Mouse (Mus musculus) hindbrain, embryonic 15.5 days (tissue): ENCODE results near the gene Nos1ap. TPM values are rescaled to one million over a fixed set of nuclear protein-coding genes. Genes with fewer than 3 reads are reported as not detected.
A peak's percentile ranks its signal among the peaks of the same experiment; 100 is the strongest.

Source experiments
- ATAC-seq: fragments of 200-750 bp; cut with Nextera tagmentation; 2 replicates; pipeline ENCODE4 v1.8.0; 2017; ENCODE audit warnings: low read depth, moderate number of reproducible peaks, moderate TSS enrichment; ENCODE audit not compliant: low FRiP score
- H3K27ac ChIP-seq: fragments of 300-500 bp; sonication (generic); replicated peaks from 2 replicates; pipeline ENCODE4 v1.5.1; 2015; ENCODE audit warnings: mild to moderate bottlenecking, inconsistent platforms
- H3K27me3 ChIP-seq: fragments of 300-500 bp; sonication (generic); 2 replicates; pipeline ENCODE4 v1.6.1; 2015; ENCODE audit warnings: control low read depth, inconsistent platforms
- H3K36me3 ChIP-seq: fragments of 300-500 bp; sonication (generic); 2 replicates; pipeline ENCODE4 v1.6.1; 2015; ENCODE audit warnings: control low read depth, inconsistent platforms
- H3K4me1 ChIP-seq: fragments of 300-500 bp; sonication (generic); replicated peaks from 2 replicates; pipeline ENCODE4 v1.6.1; 2015; ENCODE audit warnings: control low read depth, inconsistent platforms
- H3K4me2 ChIP-seq: fragments of 300-500 bp; sonication (generic); 2 replicates; pipeline ENCODE4 v1.6.1; 2015; ENCODE audit warnings: moderate library complexity, mild to moderate bottlenecking, inconsistent platforms
- H3K4me3 ChIP-seq: fragments of 300-500 bp; sonication (generic); 2 replicates; pipeline ENCODE4 v1.5.1; 2015; ENCODE audit warnings: mild to moderate bottlenecking, inconsistent platforms
- H3K9ac ChIP-seq: fragments of 300-500 bp; sonication (generic); 2 replicates; pipeline ENCODE4 v1.6.1; 2015; ENCODE audit warnings: inconsistent platforms
- H3K9me3 ChIP-seq: fragments of 300-500 bp; sonication (generic); 2 replicates; pipeline ENCODE4 v1.6.1; 2016; ENCODE audit warnings: control low read depth, inconsistent platforms
- WGBS: fragments of 180-500 bp; shearing (Covaris S2); methylation state at CpG from one replicate; pipeline ENCODE4 v1.1.7; 2015; 5-methylcytosine and 5-hydroxymethylcytosine counted together
- polyA plus RNA-seq: library from polyadenylated mRNA; unstranded; fragments of >200 nt; fragmentation: Nextera tagmentation; extraction: Ambion mirVana; gene quantifications from 2 replicates; pipeline ENCODE4 v1.2.1, GENCODE M21; 2015

The Nos1ap gene
- polyA plus RNA-seq, 1 experiment from 2014 or later, result 21.3 TPM

DNA sequence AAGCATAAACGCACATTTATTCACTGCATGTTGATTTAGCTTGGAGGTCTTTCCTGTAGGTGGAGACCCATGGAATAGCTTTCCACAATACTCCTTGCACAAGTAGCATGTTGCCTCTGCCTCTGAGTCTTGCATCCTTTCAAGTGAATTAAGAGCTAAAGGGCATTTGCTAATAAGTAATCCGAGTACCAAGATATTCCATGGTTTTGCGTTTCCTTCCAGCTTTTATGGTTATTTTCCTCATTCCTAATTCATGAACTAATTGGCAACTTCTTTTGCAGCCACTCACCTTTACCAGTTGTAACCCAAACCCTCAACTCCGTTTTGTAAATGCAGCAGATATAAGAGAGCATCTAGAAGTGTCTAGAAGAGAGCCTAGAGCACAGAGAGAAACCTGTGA lies 155.5 kb downstream of the Nos1ap start:
- Histone ChIP-seq H3K4me1 (peaks cover 16% of the 10 kb centered on the region; the same call in 1 of the 2 replicates), H3K9me3 (no peaks in the 10 kb centered on the region), H3K36me3 (no peaks in the 10 kb centered on the region), H3K27ac (no peak overlapping the region), H3K27me3 (no peaks in the 10 kb centered on the region), H3K9ac (no peak overlapping the region), H3K4me2 (no peak overlapping the region), H3K4me3 (no peak overlapping the region)
- ATAC-seq, result no peak
- WGBS, result 89% methylated on average over 4 of the region's 4 CpGs

DNA sequence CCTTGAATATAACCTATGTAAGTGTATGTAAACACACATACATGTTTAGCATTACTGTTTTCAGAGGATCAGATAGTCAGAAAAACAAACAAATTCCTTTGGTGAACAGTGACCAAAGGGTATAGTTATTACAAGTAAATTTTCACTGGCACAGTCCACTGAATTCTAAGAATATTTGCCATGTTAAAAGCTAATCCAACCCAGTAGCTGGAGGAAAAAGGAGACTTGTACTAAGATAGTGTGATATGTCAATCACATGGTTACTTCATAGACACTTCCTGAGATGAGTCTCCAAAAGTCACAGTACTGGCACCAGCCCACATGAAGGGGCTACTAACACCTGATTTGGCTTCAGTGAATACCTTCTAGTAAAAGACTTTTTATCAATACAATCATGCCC lies 156.0 kb downstream of the Nos1ap start:
- no peak for ATAC-seq
- no peaks in the 10 kb centered on the region for H3K27me3 ChIP-seq
- H3K9ac ChIP-seq, result no peak overlapping the region
- no peak overlapping the region for H3K4me3 ChIP-seq
- H3K36me3 ChIP-seq, result no peaks in the 10 kb centered on the region
- peaks cover 12% of the 10 kb centered on the region; the same call in 1 of the 2 replicates for H3K4me1 ChIP-seq
- no peak overlapping the region for H3K27ac ChIP-seq
- no peak overlapping the region for H3K4me2 ChIP-seq
- no peaks in the 10 kb centered on the region for H3K9me3 ChIP-seq

DNA sequence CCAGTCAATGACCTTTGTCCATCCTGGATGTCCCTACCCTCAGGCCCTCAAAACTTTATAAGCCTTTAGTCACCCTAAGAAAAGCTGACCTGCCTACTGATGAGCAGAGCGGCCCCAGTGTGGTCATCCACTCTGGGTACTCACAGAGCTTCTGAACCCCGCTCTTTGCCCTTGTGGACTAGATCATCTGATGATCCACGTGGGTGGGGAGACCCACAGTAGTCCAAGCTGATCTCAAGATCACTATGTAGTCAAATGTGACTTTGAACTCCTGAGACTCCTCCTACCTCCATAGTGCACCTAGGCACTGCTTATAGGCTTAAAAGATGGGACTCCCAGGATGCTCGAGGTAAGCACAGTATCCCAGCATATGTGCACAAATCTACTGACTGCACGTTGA lies 157.4 kb downstream of the Nos1ap start:
- no peaks in the 10 kb centered on the region for H3K36me3 ChIP-seq
- H3K9ac ChIP-seq, result no peak overlapping the region
- WGBS, result 91% methylated on average over 5 of the region's 5 CpGs
- H3K4me2 ChIP-seq, result no peak overlapping the region
- H3K27me3 ChIP-seq, result no peaks in the 10 kb centered on the region
- ATAC-seq, result no peak
- no peak overlapping the region for H3K4me3 ChIP-seq
- no peak overlapping the region for H3K27ac ChIP-seq
- peaks cover 10% of the 10 kb centered on the region; the same call in 1 of the 2 replicates for H3K4me1 ChIP-seq
- H3K9me3 ChIP-seq, result no peaks in the 10 kb centered on the region

DNA sequence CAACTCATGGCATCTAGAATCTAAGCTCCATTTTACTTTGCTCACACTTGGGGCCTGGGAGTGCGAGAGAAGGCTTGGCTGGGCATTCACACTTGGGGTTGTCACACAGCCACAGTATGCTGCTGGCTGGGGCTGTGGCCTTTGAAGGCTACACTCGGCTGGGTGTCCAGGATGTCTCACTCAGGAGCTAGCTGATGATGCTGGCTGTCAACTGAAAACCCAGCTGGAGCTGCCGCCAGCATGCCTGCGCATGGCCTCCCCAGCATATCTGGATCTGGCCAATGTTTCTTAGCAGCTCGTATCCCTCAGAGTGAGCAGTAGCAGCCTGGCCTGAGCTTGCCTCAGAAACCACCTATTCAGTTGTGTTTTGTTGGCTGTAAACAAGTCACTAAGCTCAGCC lies 158.3 kb downstream of the Nos1ap start:
- Histone ChIP-seq H3K36me3 (no peaks in the 10 kb centered on the region), H3K9me3 (no peaks in the 10 kb centered on the region), H3K27me3 (no peaks in the 10 kb centered on the region), H3K4me2 (no peak overlapping the region), H3K9ac (no peak overlapping the region), H3K4me3 (no peak overlapping the region), H3K27ac (no peak overlapping the region), H3K4me1 (peaks cover 10% of the 10 kb centered on the region; the same call in 1 of the 2 replicates)
- ATAC-seq, result no peak
- WGBS, result 70% methylated on average over 5 of the region's 5 CpGs

DNA sequence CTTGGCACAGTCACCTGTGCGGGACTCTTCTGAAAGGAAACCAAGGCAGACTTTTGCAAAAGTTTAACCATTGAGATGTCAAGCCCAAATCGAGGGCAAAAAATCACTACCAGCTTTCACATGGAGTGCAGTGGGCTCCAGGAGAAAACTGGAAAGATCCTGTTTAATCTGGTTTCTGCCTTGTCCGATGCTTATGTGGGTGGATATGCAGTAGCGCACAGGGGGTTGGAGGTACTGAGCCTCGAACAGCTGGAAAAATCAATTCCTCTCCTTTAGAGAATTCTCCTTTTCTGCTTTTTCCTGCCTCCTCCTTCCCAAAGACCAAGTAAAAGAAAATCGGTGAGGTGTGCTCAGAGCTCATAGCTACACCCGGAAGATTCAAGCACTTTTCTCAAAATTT lies 159.0 kb downstream of the Nos1ap start:
- H3K9ac ChIP-seq, result no peak overlapping the region
- H3K4me2 ChIP-seq, result no peak overlapping the region
- H3K27me3 ChIP-seq, result no peaks in the 10 kb centered on the region
- 87% methylated on average over 7 of the region's 7 CpGs for WGBS
- H3K36me3 ChIP-seq, result no peaks in the 10 kb centered on the region
- no peak overlapping the region for H3K27ac ChIP-seq
- no peak overlapping the region for H3K4me3 ChIP-seq
- no peaks in the 10 kb centered on the region for H3K9me3 ChIP-seq
- peaks cover 10% of the 10 kb centered on the region; the same call in 1 of the 2 replicates for H3K4me1 ChIP-seq
- ATAC-seq, result no peak

DNA sequence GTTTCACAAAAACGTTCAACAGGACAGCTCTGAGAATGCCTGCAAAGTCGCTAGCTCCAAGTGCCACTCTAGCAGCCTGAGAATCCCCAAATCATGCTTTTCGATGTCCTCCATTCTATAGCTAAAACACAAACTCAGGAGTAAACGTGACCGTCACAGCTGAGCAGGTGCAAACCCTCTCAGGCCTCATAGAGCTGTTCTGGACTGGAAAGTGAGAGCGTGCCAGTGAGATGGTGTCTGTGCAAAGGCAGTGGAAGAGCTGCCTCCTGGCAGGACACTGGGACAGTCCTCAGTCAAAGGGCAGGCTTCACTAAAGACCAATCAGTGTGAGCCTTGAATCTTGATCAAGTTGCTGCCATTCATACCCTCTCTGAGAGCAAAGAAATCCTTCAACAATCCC lies 160.0 kb downstream of the Nos1ap start:
- Histone ChIP-seq H3K4me3 (no peak overlapping the region), H3K9ac (no peak overlapping the region), H3K27me3 (no peaks in the 10 kb centered on the region), H3K27ac (no peak overlapping the region), H3K4me1 (peaks cover 13% of the 10 kb centered on the region), H3K36me3 (no peaks in the 10 kb centered on the region), H3K4me2 (no peak overlapping the region), H3K9me3 (no peaks in the 10 kb centered on the region)
- no peak for ATAC-seq
- 67% methylated on average over 6 of the region's 6 CpGs for WGBS

DNA sequence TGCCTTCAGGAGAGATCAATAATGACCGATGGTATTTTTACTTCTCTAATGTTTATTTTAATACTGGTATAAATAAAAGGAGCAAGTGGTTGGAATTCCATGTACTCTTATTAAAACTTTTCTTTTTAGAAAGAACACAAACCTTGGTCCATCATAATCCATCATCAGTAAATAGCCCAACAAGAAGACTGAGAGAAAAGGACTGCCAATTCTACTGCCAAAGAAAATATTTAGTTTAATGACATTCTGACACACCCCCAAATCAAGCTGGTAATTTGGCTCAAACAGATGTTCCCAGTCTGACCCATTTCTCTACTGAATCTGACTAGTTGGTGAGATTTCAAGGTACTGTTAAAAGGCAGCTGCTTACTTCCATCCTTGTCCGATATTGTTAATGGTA lies 161.5 kb downstream of the Nos1ap start:
- no peaks in the 10 kb centered on the region for H3K27me3 ChIP-seq
- H3K4me3 ChIP-seq, result no peak overlapping the region
- no peak overlapping the region for H3K27ac ChIP-seq
- H3K9ac ChIP-seq, result no peak overlapping the region
- H3K4me1 ChIP-seq, result peaks cover 22% of the 10 kb centered on the region
- no peaks in the 10 kb centered on the region for H3K36me3 ChIP-seq
- WGBS, result 85% methylated on average over 2 of the region's 2 CpGs
- H3K9me3 ChIP-seq, result no peaks in the 10 kb centered on the region
- no peak for ATAC-seq
- no peak overlapping the region for H3K4me2 ChIP-seq

DNA sequence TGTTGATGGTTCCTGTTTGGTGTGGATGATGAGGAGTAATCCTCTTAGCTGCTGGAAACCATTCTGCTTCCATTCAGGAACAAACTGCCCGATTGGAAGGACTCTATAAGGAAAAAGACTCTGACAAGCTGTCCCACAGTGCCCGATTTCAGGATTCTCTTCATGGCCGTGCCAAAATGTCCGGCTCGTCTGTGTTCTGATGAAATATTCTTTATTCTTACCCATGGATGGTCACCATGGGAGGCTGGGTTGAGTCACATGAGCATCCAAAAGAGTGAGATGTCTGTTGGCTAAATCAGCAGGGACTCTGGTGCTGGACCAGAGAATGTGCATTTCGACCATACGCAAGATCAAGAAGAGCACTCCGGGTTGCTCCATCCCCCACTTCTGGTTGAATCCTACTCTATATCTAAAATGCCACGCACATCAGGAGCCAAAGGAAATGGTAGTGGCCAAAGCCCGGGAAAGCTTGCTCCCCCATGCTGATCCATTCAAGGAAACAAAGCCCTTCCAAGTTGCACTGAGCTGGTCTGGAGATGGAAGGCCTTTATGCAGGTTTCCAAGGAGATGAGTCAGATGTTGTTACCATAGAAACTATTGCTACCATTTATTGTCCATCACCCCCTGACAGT lies 165.3 kb downstream of the Nos1ap start:
- Histone ChIP-seq H3K4me2 (no peak overlapping the region), H3K27ac (no peak overlapping the region)

DNA sequence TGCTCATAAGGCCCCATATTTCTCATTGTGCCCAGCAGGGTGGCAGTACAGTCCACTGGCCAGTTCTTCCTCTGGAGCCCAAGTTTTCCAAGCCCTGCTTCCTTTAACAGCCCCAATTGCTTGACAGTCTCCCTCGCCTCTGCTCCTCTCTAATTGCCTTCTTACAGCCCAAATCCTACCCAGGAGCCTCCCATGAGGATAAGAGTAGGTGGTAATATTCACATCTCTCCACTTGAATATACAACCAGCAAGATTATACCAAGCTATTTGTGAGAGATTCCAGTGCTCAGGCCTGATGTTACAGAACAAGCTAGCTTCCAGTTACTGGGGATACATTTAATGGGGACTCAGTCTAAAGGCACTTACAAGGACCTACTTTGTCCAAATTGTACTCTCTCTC lies 166.6 kb downstream of the Nos1ap start:
- WGBS, result 92% methylated on average over 1 of the region's 1 CpGs

More for the DNA sequence above, 165.3 kb downstream of the Nos1ap start:
- no peak overlapping the region for H3K9ac ChIP-seq
- peak; percentile 87 for ATAC-seq
- no peak overlapping the region for H3K4me3 ChIP-seq
- no peaks in the 10 kb centered on the region for H3K27me3 ChIP-seq
- peaks cover 15% of the 10 kb centered on the region; the same call in 1 of the 2 replicates for H3K4me1 ChIP-seq
- 25% methylated on average over 10 of the region's 10 CpGs for WGBS
- H3K36me3 ChIP-seq, result no peaks in the 10 kb centered on the region
- no peaks in the 10 kb centered on the region for H3K9me3 ChIP-seq

DNA sequence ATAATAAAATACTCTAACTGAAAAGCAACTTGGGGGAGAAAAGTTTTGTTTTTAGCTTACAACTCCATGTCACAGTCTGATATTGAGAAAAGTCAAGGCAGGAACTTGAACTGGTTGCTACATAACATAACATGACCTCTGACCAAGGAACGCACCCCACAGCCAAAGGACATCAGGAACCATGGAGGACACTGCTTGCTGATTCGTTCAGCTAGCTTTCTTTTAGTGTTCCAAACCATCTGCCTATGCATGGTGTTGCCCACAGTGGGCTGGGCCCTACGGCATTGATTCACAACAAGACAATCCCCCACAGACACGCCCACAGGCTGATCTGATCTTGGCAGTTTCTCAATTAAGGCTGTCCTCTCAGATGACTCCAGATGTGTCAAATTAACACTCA lies 167.5 kb downstream of the Nos1ap start:
- ATAC-seq, result no peak
- no peak overlapping the region for H3K4me3 ChIP-seq
- no peaks in the 10 kb centered on the region for H3K36me3 ChIP-seq
- 80% methylated on average over 4 of the region's 4 CpGs for WGBS
- H3K9me3 ChIP-seq, result no peaks in the 10 kb centered on the region
- H3K27ac ChIP-seq, result no peak overlapping the region
- peaks cover 15% of the 10 kb centered on the region; the same call in 1 of the 2 replicates for H3K4me1 ChIP-seq
- no peak overlapping the region for H3K4me2 ChIP-seq
- H3K27me3 ChIP-seq, result no peaks in the 10 kb centered on the region
- no peak overlapping the region for H3K9ac ChIP-seq

More for the DNA sequence above, 166.6 kb downstream of the Nos1ap start:
- Histone ChIP-seq H3K27ac (no peak overlapping the region), H3K4me3 (no peak overlapping the region), H3K36me3 (no peaks in the 10 kb centered on the region), H3K4me2 (no peak overlapping the region), H3K9ac (no peak overlapping the region), H3K27me3 (no peaks in the 10 kb centered on the region), H3K4me1 (peaks cover 15% of the 10 kb centered on the region; the same call in 1 of the 2 replicates), H3K9me3 (no peaks in the 10 kb centered on the region)
- no peak for ATAC-seq

DNA sequence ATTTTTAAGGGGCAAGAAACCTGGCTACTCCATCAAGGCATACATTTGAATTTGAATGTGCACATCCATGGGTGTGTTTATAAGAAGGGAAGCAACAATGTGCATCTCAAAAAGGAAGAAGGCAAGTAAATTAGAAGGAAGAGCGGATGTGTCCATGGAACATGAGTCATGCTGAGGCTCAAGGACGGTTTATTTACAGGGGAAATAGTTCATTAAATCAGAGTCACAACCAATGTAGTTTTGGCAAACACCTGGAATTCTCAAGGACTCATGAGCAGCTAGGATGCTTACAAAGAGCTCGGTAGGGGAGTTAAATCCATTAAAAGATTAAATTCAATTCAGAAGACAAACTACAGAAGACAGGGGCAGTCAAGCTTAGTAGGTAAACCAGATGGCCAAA lies 169.7 kb downstream of the Nos1ap start:
- Histone ChIP-seq H3K9ac (no peak overlapping the region), H3K9me3 (no peaks in the 10 kb centered on the region), H3K4me2 (no peak overlapping the region), H3K36me3 (no peaks in the 10 kb centered on the region), H3K27ac (no peak overlapping the region), H3K27me3 (no peaks in the 10 kb centered on the region), H3K4me1 (peaks cover 15% of the 10 kb centered on the region; the same call in 1 of the 2 replicates), H3K4me3 (no peak overlapping the region)
- WGBS, result 81% methylated on average over 3 of the region's 3 CpGs
- no peak for ATAC-seq

DNA sequence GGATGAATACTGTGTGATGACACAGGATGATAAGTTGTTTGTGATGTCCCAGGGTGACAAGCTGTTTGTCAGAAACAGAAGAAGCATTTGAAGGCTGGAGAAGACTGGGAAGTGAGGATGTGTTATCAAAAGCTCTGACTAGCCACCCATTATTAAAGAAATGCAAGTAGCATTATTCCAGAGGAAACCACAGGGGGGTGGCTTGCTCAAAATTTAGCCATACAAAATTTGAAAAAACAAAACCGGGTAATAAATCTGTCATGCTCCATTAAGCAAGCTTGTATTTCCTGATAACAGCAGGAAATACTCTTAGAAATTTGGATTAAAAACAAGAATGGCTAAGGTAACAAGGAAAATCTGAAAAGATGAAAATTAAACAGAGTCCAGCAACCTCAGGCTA lies 171.5 kb downstream of the Nos1ap start:
- 56% methylated on average over 1 of the region's 1 CpGs for WGBS
- Histone ChIP-seq H3K9ac (no peak overlapping the region), H3K9me3 (no peaks in the 10 kb centered on the region), H3K4me2 (no peak overlapping the region), H3K4me1 (0 out of 2 replicates have a peak, but pooled peaks cover 3% of the 10 kb centered on the region), H3K27ac (no peak overlapping the region), H3K4me3 (no peak overlapping the region), H3K36me3 (no peaks in the 10 kb centered on the region), H3K27me3 (no peaks in the 10 kb centered on the region)
- ATAC-seq, result no peak

DNA sequence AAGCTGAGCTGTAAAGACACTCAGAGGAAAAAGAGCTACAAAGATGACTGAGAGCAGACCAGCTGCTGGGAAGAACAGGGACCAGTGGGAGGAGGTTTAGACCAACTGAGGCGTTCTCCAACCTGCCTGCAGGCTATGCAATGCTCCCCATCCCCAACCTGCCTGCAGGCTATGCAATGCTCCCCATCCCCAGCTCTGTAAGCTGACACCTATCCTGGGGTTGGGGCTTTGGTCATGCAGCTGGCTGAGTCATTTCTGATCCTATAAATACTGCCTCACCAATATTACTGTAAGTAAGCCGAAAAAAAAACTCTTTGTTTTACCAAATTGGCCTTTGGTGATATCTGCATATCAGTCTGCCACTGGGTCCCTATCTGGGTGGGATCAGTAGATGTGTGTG lies 172.7 kb downstream of the Nos1ap start:
- no peak for ATAC-seq
- Histone ChIP-seq H3K27ac (no peak overlapping the region), H3K36me3 (no peaks in the 10 kb centered on the region), H3K9me3 (no peaks in the 10 kb centered on the region), H3K4me1 (no peaks in the 10 kb centered on the region), H3K27me3 (no peaks in the 10 kb centered on the region), H3K4me2 (no peak overlapping the region), H3K4me3 (no peak overlapping the region), H3K9ac (no peak overlapping the region)
- WGBS, result 62% methylated on average over 2 of the region's 2 CpGs
